Mouse (Mus musculus): ENCODE measurements at regions not wholly inside any gene's neighbourhood (a gene's known extent, or its start where the extent isn't known, plus 50 kb on each side); places are given as distances from the start of the nearest gene placed in this dataset.

DNA sequence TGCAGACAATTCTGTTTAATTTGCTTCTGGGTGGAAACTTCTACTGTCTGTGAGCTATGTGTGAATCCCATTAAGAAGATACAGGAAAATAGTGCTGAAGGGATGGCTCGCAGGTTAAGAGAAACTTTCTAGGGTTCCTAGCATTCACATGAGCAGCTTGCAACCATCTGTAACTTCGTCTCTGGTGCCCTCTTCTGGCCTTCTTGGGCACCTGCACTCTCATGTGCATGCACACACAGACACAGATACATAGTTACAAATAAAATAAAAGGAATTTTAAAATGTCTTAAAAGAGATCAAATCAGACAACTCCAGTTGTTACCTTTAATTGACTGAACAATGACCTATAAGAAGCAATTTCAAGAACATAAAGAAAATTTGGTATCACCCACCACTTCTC, 588.6 kb upstream of the Lmcd1 start:
- TF ChIP-seq HCFC1 (IDR thresholded peaks at IDR 0.05; ENCODE audit: borderline replicate concordance, insufficient read depth, low read length) (no peak), ZC3H11A (IDR thresholded peaks at IDR 0.05; ENCODE audit: borderline replicate concordance, low read depth, low read length) (peak; percentile 75; the same call in 1 of the 2 replicates), ZNF384 (IDR thresholded peaks at IDR 0.05; ENCODE audit: low read depth, low read length) (no peak), MAFK (IDR thresholded peaks at IDR 0.05; ENCODE audit: insufficient read depth, low read depth, low read length) (no peak), CHD2 (IDR thresholded peaks at IDR 0.05; ENCODE audit: low read depth, low read length) (no peak)

Measured in ES-E14 (cell line).